Mouse (Mus musculus) ES-Bruce4 (cell line): ENCODE results near the gene Ganab.

Source experiments
- CTCF ChIP-seq: IDR thresholded peaks from one replicate; pipeline ENCODE4 v1.8.1; 2011; ENCODE audit warnings: low read depth, low read length
- EP300 ChIP-seq: IDR thresholded peaks from 2 replicates; pipeline ENCODE4 v1.6.1; 2011; ENCODE audit warnings: low read depth, low read length; ENCODE audit not compliant: insufficient read depth
- POLR2A ChIP-seq: IDR thresholded peaks from one replicate; pipeline ENCODE4 v1.8.1; 2011; ENCODE audit warnings: low read length; ENCODE audit not compliant: insufficient read depth

GRCm38 (mm10) chr19:8953135-8954039 is 55.5 kb downstream of the Ganab start, which contains the start of gene Tut1:
- TF ChIP-seq CTCF (no peak), EP300 (peak; percentile 46; the same call in 1 of the 2 replicates), POLR2A (peak; percentile 74)
